Mouse (Mus musculus) embryonic fibroblast, embryonic 13.5 days (primary cell): ENCODE measurements around the gene Ube2e2. TPM values are rescaled to one million over a fixed set of nuclear protein-coding genes. Genes with fewer than 3 reads are reported as not detected.

Source experiments
- H3K27ac ChIP-seq: 2 replicates; pipeline ENCODE4 v1.5.1; 2012; ENCODE audit warnings: low read length, control low read depth, inconsistent platforms; ENCODE audit not compliant: insufficient read depth
- H3K4me1 ChIP-seq: 2 replicates; pipeline ENCODE4 v1.6.1; 2011; ENCODE audit warnings: low read length; ENCODE audit not compliant: control insufficient read depth, insufficient read depth
- H3K4me3 ChIP-seq: 2 replicates; pipeline ENCODE4 v1.5.1; 2011; ENCODE audit warnings: mild to moderate bottlenecking, control low read depth, low read length; ENCODE audit not compliant: insufficient read depth
- CTCF ChIP-seq: IDR thresholded peaks from 2 replicates; pipeline ENCODE4 v1.5.1; 2011; ENCODE audit warnings: mild to moderate bottlenecking, control low read depth, low read length, moderate library complexity, borderline replicate concordance; ENCODE audit not compliant: insufficient read depth
- POLR2A ChIP-seq: IDR thresholded peaks from 2 replicates; pipeline ENCODE4 v1.6.1; 2011; ENCODE audit warnings: low read depth, mild to moderate bottlenecking, control low read depth, low read length, moderate library complexity
- polyA plus RNA-seq: library from polyadenylated mRNA; stranded (reverse); fragments of >200 nt; gene quantifications from 2 replicates; pipeline ENCODE4 v1.2.4, GENCODE M21; 2011; ENCODE audit warnings: low read depth; ENCODE audit not compliant: missing spikeins, insufficient read length

Gene Ube2e2
- polyA plus RNA-seq, 1 experiment: 32.9 TPM

DNA sequence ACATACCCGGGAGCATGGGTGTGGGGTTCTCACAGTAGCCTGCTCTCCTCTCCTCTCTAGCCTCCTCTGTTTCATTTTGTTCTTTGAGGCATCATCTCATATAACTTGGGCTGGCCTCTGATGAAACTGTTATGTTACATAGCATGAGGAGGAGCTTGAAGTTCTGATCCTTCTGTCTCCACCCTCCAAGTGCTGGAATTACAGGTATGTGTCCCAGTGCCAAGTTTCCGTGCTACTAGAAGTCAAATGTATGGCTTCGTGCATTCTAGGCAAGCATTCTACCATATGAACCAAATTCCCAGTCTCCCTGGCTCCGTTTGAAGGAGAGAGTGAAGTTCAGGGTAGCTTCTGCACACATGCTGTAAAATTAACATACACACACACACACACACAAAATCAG, 363.6 kb downstream of the Ube2e2 start:
- H3K4me1 ChIP-seq: no peaks in the 10 kb centered on the region; the same call in 1 of the 2 replicates
- TF ChIP-seq CTCF (no peak), POLR2A (no peak)
- no peak overlapping the region for H3K4me3 ChIP-seq
- no peak overlapping the region; the same call in 1 of the 2 replicates for H3K27ac ChIP-seq
